Comparison of ENCODE assay signal across 22 mouse cellular contexts in the genomic region with DNA sequence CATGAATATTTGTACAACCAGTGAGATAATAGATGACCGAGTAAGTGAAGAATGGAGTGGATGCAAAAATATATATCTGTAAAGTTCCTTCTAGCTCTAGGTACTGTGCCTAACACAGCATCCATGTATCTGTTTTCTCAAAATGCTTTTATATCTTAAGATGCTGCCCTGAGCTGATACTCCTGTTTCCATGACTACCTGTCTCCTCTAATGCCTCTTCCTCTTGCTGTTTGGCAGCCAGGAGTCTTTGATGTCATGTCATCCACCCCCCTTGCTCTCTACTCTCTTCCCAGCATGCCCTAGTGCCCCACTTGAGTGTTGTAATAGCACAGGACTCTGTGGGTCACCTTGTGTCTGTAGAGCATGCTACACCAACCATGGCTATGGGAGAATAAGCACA.
DNase-seq lines count a peak whose midpoint lies in the region; ATAC-seq and TF ChIP-seq lines count a peak whose summit lies in the region.
"Had no signal": no experiment of that assay in that cellular context is flagged by ENCODE, and none has a peak within 500 bp of the region (broad histone marks: within the 10 kb centered on the region; RNA-seq: fewer than 3 reads in every experiment).

No protein-coding gene starts in this region.

- peak overlapping the region; percentile 53 for H3K27ac ChIP-seq in forebrain, embryonic 10.5 days
- no peak overlapping the region for H3K27ac ChIP-seq in forebrain, embryonic 13.5 days
- peak overlapping the region; percentile 59; the same call in 1 of the 2 replicates for H3K27ac ChIP-seq in heart, embryonic 13.5 days (replicated peaks)
- H3K27ac ChIP-seq in heart, adult 2 months: no peak overlapping the region
- no peak overlapping the region for H3K27ac ChIP-seq in midbrain, embryonic 15.5 days
- no peak overlapping the region for H3K27ac ChIP-seq in midbrain, postnatal 0 days (ENCODE audit: low read depth, low read length)
- H3K27ac ChIP-seq: embryonic facial prominence, embryonic 13.5 days; hindbrain, embryonic 13.5 days; intestine, embryonic 15.5 days had no signal

- peaks cover 38% of the 10 kb centered on the region for H3K4me1 ChIP-seq in forebrain, embryonic 10.5 days
- peaks cover 35% of the 10 kb centered on the region for H3K4me1 ChIP-seq in forebrain, embryonic 13.5 days
- H3K4me1 ChIP-seq in heart, embryonic 13.5 days: peaks cover 25% of the 10 kb centered on the region
- no peaks in the 10 kb centered on the region for H3K4me1 ChIP-seq in heart, adult 2 months (ENCODE audit: control insufficient read depth, insufficient read depth, low read length)
- peaks cover 23% of the 10 kb centered on the region for H3K4me1 ChIP-seq in midbrain, embryonic 15.5 days
- peaks cover 5% of the 10 kb centered on the region for H3K4me1 ChIP-seq in midbrain, postnatal 0 days (ENCODE audit: insufficient read depth, low read length)
- H3K4me1 ChIP-seq: embryonic facial prominence, embryonic 13.5 days; intestine, embryonic 15.5 days had no signal

- ATAC-seq in forebrain, embryonic 13.5 days: no peak
- ATAC-seq in heart, embryonic 13.5 days (ENCODE audit: extremely low read depth, insufficient number of reproducible peaks, low FRiP score, low TSS enrichment): no peak
- 0 out of 2 replicates have a peak, but pooled peaks have one; percentile 54 for ATAC-seq in midbrain, embryonic 15.5 days (replicated peaks)
- ATAC-seq in midbrain, postnatal 0 days (ENCODE audit: low FRiP score): no peak
- ATAC-seq: CD4-positive, CD25-positive, alpha-beta regulatory T cell, adult 4 months; intestine, embryonic 15.5 days had no signal

- no peak overlapping the region for H3K4me3 ChIP-seq in forebrain, embryonic 10.5 days
- no peak overlapping the region for H3K4me3 ChIP-seq in forebrain, embryonic 13.5 days
- H3K4me3 ChIP-seq in heart, embryonic 13.5 days: no peak overlapping the region
- no peak overlapping the region for H3K4me3 ChIP-seq in heart, adult 2 months
- no peak overlapping the region for H3K4me3 ChIP-seq in midbrain, embryonic 15.5 days
- H3K4me3 ChIP-seq in midbrain, postnatal 0 days (ENCODE audit: low read depth, low read length): no peak overlapping the region
- H3K4me3 ChIP-seq: embryonic facial prominence, embryonic 13.5 days; hindbrain, embryonic 13.5 days; intestine, embryonic 15.5 days had no signal

- H3K27me3 ChIP-seq in forebrain, embryonic 10.5 days (ENCODE audit: poor library complexity, severe bottlenecking): no peaks in the 10 kb centered on the region
- H3K27me3 ChIP-seq in forebrain, embryonic 13.5 days: no peaks in the 10 kb centered on the region
- H3K27me3 ChIP-seq in heart, embryonic 13.5 days (replicated peaks): no peaks in the 10 kb centered on the region
- H3K27me3 ChIP-seq in heart, adult 2 months (ENCODE audit: control insufficient read depth, insufficient read depth, low read length): no peaks in the 10 kb centered on the region
- H3K27me3 ChIP-seq in midbrain, embryonic 15.5 days (replicated peaks): no peaks in the 10 kb centered on the region
- H3K27me3 ChIP-seq in midbrain, postnatal 0 days (ENCODE audit: insufficient read depth, low read length): no peaks in the 10 kb centered on the region
- H3K27me3 ChIP-seq: embryonic facial prominence, embryonic 13.5 days; hindbrain, embryonic 13.5 days; intestine, embryonic 15.5 days had no signal

- intact Hi-C loops in heart, adult 2 months (cut with DNase I): no loop called here
- intact Hi-C loops in left cerebral cortex, postnatal 25 days (cut with DNase I): no loop called here

- H3K4me2 ChIP-seq in forebrain, embryonic 13.5 days: no peak overlapping the region
- no peak overlapping the region for H3K4me2 ChIP-seq in heart, embryonic 13.5 days
- H3K4me2 ChIP-seq in midbrain, embryonic 15.5 days: no peak overlapping the region
- no peak overlapping the region for H3K4me2 ChIP-seq in midbrain, postnatal 0 days (ENCODE audit: low read depth, low read length, poor library complexity, severe bottlenecking)
- H3K4me2 ChIP-seq: embryonic facial prominence, embryonic 13.5 days; heart, embryonic 11.5 days; hindbrain, embryonic 13.5 days; intestine, embryonic 15.5 days had no signal

- no peak for DNase-seq in forebrain, embryonic 10.5 days (ENCODE audit: extremely low spot score, low spot score)
- no peak for DNase-seq in heart, adult 2 months
- DNase-seq in midbrain, postnatal 0 days (ENCODE audit: low spot score): no peak
- no peak for DNase-seq in left cerebral cortex, postnatal 25 days (ENCODE audit: low spot score in 2 of 2)
- DNase-seq: adrenal gland, postnatal 10 days; B cell, adult 2 months; cerebellum, adult 18-20 months; cerebellum, adult 9-11 months; cerebellum, postnatal 36 days; gastrocnemius, postnatal 10 days; heart, adult 18-20 months; heart, postnatal 36 days; kidney, adult 18-20 months had no signal

- H3K9ac ChIP-seq in forebrain, embryonic 13.5 days: no peak overlapping the region
- H3K9ac ChIP-seq in heart, embryonic 13.5 days: no peak overlapping the region
- no peak overlapping the region for H3K9ac ChIP-seq in heart, adult 2 months (ENCODE audit: low read depth, low read length)
- H3K9ac ChIP-seq in midbrain, embryonic 15.5 days: no peak overlapping the region
- H3K9ac ChIP-seq in midbrain, postnatal 0 days (replicated peaks; ENCODE audit: low read length, poor library complexity, severe bottlenecking): no peak overlapping the region
- H3K9ac ChIP-seq: embryonic facial prominence, embryonic 13.5 days; hindbrain, embryonic 13.5 days; intestine, embryonic 15.5 days had no signal

- H3K79me2 ChIP-seq in heart, adult 2 months (replicated peaks; ENCODE audit: control insufficient read depth, insufficient read depth, low read length): no peaks in the 10 kb centered on the region

- no peak for TF ChIP-seq CTCF in heart, adult 2 months (IDR thresholded peaks at IDR 0.05)
- TF ChIP-seq CTCF in midbrain, postnatal 0 days (IDR thresholded peaks at IDR 0.05): no peak

- TF ChIP-seq POLR2A in heart, adult 2 months (IDR thresholded peaks at IDR 0.05; ENCODE audit: insufficient read depth, low read depth, low read length): no peak

- WGBS in forebrain, embryonic 10.5 days: 93% methylated on average over 1 of the region's 1 CpGs
- WGBS in forebrain, embryonic 13.5 days: 94% methylated on average over 1 of the region's 1 CpGs
- 69% methylated on average over 1 of the region's 1 CpGs for WGBS in heart, embryonic 13.5 days
- 93% methylated on average over 1 of the region's 1 CpGs for WGBS in heart, adult 2 months
- 84% methylated on average over 1 of the region's 1 CpGs for WGBS in midbrain, embryonic 15.5 days
- WGBS in midbrain, postnatal 0 days: 79% methylated on average over 1 of the region's 1 CpGs

- no peak for TF ChIP-seq EP300 in heart, adult 2 months (IDR thresholded peaks at IDR 0.05; ENCODE audit: insufficient read depth, low read depth, low read length)

- no peaks in the 10 kb centered on the region for H3K9me3 ChIP-seq in forebrain, embryonic 10.5 days
- no peaks in the 10 kb centered on the region for H3K9me3 ChIP-seq in forebrain, embryonic 13.5 days (replicated peaks)
- H3K9me3 ChIP-seq in heart, embryonic 13.5 days: no peaks in the 10 kb centered on the region
- H3K9me3 ChIP-seq in midbrain, embryonic 15.5 days: no peaks in the 10 kb centered on the region
- H3K9me3 ChIP-seq in midbrain, postnatal 0 days (ENCODE audit: low read length): no peaks in the 10 kb centered on the region
- H3K9me3 ChIP-seq: embryonic facial prominence, embryonic 13.5 days; hindbrain, embryonic 13.5 days; intestine, embryonic 15.5 days had no signal

- no peaks in the 10 kb centered on the region for H3K36me3 ChIP-seq in forebrain, embryonic 10.5 days (replicated peaks)
- H3K36me3 ChIP-seq in forebrain, embryonic 13.5 days (ENCODE audit: poor library complexity, severe bottlenecking): no peaks in the 10 kb centered on the region
- H3K36me3 ChIP-seq in heart, embryonic 13.5 days: no peaks in the 10 kb centered on the region
- H3K36me3 ChIP-seq in heart, adult 2 months (ENCODE audit: control insufficient read depth, insufficient read depth, low read length): no peaks in the 10 kb centered on the region
- no peaks in the 10 kb centered on the region for H3K36me3 ChIP-seq in midbrain, embryonic 15.5 days (replicated peaks)
- H3K36me3 ChIP-seq in midbrain, postnatal 0 days (ENCODE audit: insufficient read depth, low read length): no peaks in the 10 kb centered on the region
- H3K36me3 ChIP-seq: embryonic facial prominence, embryonic 13.5 days; G1E; hindbrain, embryonic 13.5 days; intestine, embryonic 15.5 days had no signal

Comparison
In these comparisons a context has a peak if more than half of its experiments do, and no peak if none do; other contexts are left out.
1. H3K27ac ChIP-seq: peak in forebrain, embryonic 10.5 days (single experiment) and heart, embryonic 13.5 days (single experiment); none in forebrain, embryonic 13.5 days (single experiment), heart, adult 2 months (single experiment), midbrain, embryonic 15.5 days (single experiment) and midbrain, postnatal 0 days (single experiment).